Mouse (Mus musculus) Patski (cell line): ENCODE measurements around the gene Fbxo42. TPM values are rescaled to one million over a fixed set of nuclear protein-coding genes. Genes with fewer than 3 reads are reported as not detected.

ENCODE experiments used
- ATAC-seq: fragments of 100-300 bp; one replicate; pipeline ENCODE4 v1.8.0; 2021
- CTCF ChIA-PET: fragments of 350-600 bp; sonication (Branson Sonifier 250); formaldehyde crosslinking; loops from one replicate; lab custom pipeline; 2022; ENCODE audit warnings: inconsistent platforms; lab: Charles Lee
- POLR2A ChIA-PET: fragments of 350-600 bp; sonication (Branson Sonifier 250); formaldehyde crosslinking; loops from one replicate; lab custom pipeline; 2022; ENCODE audit warnings: antibody characterized with exemption, inconsistent platforms; lab: Charles Lee
- DNase-seq: peaks from one replicate; pipeline ENCODE4 v3.0.0-alpha.2; 2011; ENCODE audit warnings: low read depth, low spot score
- H3K27me3 ChIP-seq: fragments of 371-371 bp; one replicate; pipeline ENCODE4 v1.5.1; 2021
- CTCF ChIP-seq: fragments of 100-300 bp; IDR thresholded peaks from one replicate; pipeline ENCODE4 v1.5.1; 2021
- in situ Hi-C: fragments of 300-500 bp; cut with MboI; formaldehyde crosslinking; loops from 3 replicates; pipeline ENCODE4 v1.11.1; 2018; ENCODE audit warnings: low pct_unique_long_range_greater_than_20kb, mixed read lengths
- polyA plus RNA-seq: library from polyadenylated mRNA; unstranded; gene quantifications from one replicate; pipeline ENCODE4 v1.2.3, GENCODE M21; 2021

The Fbxo42 gene
- polyA plus RNA-seq, 1 experiment from 2014 or later = 9.2 TPM

DNA sequence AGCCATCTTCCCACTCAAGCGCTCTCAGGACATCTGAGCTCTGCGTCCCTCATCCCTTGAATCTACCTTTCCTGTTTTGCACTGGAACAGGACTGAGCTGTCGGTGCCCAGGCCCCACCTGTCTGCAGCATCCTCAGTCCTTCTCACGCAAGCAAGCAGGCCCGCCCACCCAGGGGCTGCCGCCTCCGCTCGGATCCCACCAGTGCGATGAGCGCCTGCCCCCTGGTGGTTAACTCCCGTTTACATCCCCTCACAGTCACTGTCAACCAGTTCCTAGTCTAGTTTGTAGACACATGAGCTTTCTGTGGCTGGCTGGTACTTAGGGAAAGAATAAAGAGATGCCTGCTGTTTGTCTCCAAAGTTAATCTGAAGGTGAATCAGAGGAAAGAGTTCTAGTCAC, 27.0 kb upstream of the Fbxo42 start:
- TF ChIP-seq CTCF = no peak
- ChIA-PET POLR2A (no interaction called here), CTCF (interaction anchor here (0.9 to 1.5 kb wide), 2 partner anchors 11 to 39 kb away, joined by 4 read pairs; no protein-coding TSS in a partner anchor)
- no peak for DNase-seq
- in situ Hi-C loops = no loop called here
- H3K27me3 ChIP-seq = no peaks in the 10 kb centered on the region
- no peak for ATAC-seq

DNA sequence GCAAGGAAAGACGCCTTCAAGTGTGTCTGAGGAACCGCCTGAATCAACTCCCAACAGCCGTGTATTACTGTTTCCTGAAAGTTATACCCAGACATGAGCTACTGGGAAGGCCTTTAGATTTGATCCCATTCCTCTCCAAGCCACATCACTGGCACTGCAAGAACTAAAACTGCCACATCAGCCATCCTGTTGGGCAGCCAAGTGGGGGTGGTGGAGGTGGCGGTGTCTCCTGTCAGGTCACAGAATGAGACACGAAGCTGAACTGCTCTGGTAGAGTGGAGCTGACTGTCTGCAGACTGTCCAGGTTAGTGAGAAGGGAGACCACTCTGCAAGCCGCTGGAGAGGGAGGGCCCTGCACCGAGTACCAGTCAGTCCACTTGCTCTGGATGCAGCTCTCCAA, 25.1 kb upstream of the Fbxo42 start:
- no peaks in the 10 kb centered on the region for H3K27me3 ChIP-seq
- ChIA-PET POLR2A (no interaction called here), CTCF (interaction anchor here (1.2 kb wide), 1 partner anchor 18 kb away, joined by 3 read pairs; no protein-coding TSS in a partner anchor)
- in situ Hi-C loops = no loop called here
- ATAC-seq (no peak), DNase-seq (no peak)
- TF ChIP-seq CTCF = no peak

DNA sequence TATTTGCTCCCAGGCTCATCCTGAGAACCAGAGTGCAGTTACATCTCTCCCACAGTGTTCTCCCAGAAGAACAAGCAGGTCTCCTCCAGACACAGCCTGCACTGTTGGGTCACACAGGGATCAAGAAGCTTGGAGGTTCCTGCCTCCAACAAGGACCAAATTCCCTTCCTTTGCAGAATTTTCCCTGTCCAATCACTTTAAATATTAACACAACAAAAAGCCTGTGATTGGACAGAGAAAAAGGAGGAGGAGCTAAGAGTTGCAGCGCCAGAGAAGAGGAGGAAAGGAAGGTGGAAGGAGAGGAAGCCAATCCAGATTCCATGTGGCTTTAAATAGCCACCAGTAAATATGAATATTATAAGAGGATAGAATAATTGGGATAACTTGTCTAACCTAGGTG, 24.6 kb upstream of the Fbxo42 start:
- POLR2A ChIA-PET = no interaction called here
- DNase-seq = no peak
- ATAC-seq = no peak

DNA sequence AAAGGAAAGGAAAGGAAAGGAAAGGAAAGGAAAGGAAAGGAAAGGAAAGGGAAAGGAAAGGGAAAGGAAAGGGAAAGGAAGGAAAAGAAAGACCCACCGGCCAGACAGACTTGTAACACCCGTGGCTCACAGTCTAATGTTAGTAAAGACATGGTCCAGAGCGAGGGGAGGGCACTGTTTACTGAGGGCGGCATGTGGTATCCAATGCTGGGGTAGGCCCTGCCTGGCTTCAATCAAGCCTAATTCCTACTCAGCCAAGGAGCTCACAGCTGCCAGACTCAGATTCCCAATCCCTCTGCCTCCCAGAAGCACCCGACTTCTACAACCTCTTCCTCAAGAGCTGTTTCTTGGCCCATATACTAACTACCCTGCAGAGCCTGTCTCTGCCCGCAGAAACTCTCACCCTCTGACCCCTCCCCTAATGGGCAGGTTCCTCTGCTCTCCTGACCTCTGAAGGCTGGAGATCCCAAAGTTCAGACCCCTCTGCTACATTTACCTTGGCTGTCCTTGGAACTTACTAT, 18.5 kb upstream of the Fbxo42 start:
- no peak for TF ChIP-seq CTCF
- CTCF ChIA-PET = no interaction called here
- ATAC-seq = no peak
- DNase-seq = no peak
- POLR2A ChIA-PET = no interaction called here
- H3K27me3 ChIP-seq = no peaks in the 10 kb centered on the region
- in situ Hi-C loops = no loop called here

More for the DNA sequence above, 24.6 kb upstream of the Fbxo42 start:
- TF ChIP-seq CTCF = no peak
- in situ Hi-C loops = no loop called here
- CTCF ChIA-PET = interaction anchor here (1.2 kb wide), 1 partner anchor 18 kb away, joined by 3 read pairs; no protein-coding TSS in a partner anchor
- no peaks in the 10 kb centered on the region for H3K27me3 ChIP-seq

DNA sequence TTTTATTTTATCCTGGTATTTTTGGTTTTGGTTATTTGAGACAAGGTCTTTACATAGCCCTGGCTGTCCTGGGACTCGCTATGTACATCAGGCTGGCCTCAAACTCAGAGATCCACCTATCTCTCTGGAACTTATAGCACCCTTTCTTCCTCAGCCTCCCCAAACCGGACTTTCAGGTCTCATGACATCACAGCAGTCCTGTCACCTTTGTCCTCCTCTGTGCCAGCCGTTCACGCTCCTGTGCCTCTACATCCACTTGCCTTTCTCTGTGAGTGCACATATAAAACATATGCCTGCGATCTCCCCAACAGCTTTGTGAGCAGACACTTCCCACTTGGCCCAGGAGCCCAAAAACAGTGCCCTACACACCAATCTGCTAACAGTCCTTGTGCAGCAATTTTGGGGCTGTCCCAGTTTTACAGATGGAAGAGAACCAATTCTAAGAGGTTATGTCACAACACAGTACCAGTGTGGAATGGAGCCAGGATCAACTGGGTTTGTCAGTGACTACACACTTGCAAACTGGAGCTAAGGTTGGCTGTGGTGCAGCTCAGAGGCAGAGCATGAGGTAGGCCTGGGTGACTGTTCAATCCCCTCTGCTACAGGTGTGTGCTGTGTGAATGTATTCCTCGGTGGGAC, 16.9 kb upstream of the Fbxo42 start:
- ChIA-PET POLR2A (no interaction called here), CTCF (interaction anchor here (1.0 to 1.6 kb wide), 2 partner anchors 11 to 12 kb away, joined by 3 to 4 read pairs; no protein-coding TSS in a partner anchor)
- no peak for ATAC-seq
- in situ Hi-C loops = no loop called here
- no peak for TF ChIP-seq CTCF
- no peaks in the 10 kb centered on the region for H3K27me3 ChIP-seq
- no peak for DNase-seq

DNA sequence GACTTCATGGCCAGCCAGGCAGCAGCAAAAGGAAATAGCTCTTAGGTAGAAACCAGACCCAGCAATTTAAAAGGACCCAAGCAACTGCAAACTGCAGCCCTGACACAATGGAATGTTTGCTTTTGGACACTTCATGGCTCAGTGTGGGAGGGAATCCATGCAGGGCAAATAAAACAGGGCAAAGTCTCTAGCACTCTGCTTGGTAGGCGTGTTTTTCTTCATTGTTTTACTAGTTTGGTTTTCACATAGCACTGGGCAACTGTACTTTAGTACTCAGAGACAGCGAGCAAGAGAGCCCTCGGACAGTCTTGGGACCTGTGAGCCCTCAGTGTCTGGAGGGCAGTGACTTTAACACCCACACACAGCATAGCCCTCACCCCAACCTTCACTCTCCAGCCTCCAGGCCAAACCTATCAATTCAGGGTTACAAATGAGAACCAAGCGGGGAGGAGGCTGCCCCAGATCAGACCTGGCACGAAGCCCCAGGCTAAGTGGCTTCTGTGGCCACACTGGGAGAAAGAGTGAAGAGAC, 16.1 kb upstream of the Fbxo42 start:
- ATAC-seq = no peak
- no peaks in the 10 kb centered on the region for H3K27me3 ChIP-seq
- no peak for TF ChIP-seq CTCF
- CTCF ChIA-PET = interaction anchor here (1.0 to 1.6 kb wide), 2 partner anchors 11 to 12 kb away, joined by 3 to 4 read pairs; no protein-coding TSS in a partner anchor
- in situ Hi-C loops = no loop called here
- DNase-seq = no peak
- POLR2A ChIA-PET = no interaction called here

DNA sequence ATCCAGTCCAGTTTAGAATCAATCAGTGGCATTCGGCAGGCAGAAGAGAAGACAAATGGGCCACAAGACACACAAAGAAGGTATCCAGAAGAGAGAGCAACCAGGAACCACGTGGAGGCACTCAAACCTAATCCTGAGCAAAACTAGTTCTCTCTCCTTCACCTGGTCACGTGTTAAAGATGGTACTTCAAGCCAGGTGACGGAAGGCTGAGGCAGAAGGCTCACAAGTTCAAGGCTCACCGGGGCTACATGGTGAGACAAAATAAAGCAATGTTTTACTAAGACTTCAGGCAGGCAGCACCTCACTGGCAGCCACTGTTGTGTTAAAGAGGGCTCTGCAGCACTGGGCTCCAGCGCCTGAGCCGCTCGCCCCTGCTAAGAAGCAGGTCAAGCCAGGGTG, 15.5 kb upstream of the Fbxo42 start:
- POLR2A ChIA-PET = no interaction called here

DNA sequence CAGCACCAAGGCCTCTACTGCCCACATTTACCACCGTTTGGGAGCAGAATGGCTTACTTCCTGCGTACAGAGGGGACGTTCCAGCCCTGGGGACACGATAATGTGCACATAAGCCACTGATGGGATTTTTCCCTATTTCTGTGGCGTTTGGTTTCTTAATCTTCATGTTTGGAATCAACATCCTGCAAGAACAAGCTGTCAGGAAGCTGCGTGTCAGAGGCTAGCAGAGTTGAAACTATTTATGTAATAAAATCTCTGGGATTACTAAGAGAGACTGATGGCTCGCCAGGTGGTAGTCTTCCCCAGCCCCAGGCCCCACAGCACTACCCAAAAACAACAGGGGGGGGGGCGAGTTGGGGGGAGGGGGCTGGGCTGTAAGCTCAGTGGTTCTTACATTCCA, 14.5 kb upstream of the Fbxo42 start:
- ChIA-PET POLR2A (no interaction called here), CTCF (no interaction called here)
- no peak for TF ChIP-seq CTCF
- in situ Hi-C loops = no loop called here
- H3K27me3 ChIP-seq = no peaks in the 10 kb centered on the region
- DNase-seq = no peak
- ATAC-seq = no peak

More for the DNA sequence above, 15.5 kb upstream of the Fbxo42 start:
- ATAC-seq (no peak), DNase-seq (no peak)
- in situ Hi-C loops = no loop called here
- no peaks in the 10 kb centered on the region for H3K27me3 ChIP-seq
- CTCF ChIA-PET = no interaction called here
- TF ChIP-seq CTCF = no peak

DNA sequence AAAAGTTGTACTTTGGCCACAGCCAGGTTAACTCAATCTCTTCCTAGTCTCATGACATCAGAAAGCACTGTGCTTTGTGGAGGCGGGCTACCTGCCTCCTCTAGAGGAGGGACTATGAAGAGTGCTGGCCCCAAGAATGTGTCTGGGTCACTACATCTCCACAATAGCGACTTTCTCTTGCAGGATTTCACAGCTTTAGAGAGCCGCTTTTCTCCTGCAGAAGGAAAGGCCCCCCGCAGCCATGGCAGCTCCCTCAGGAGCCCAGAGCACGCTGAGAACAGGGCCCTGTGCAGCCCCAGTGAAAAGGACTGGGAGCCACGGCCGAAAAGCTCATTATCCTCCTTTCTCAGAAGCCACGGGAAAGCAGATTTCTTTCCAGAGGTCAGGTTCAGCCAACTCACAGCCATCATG, 13.7 kb upstream of the Fbxo42 start:
- in situ Hi-C loops = no loop called here
- no peaks in the 10 kb centered on the region for H3K27me3 ChIP-seq
- DNase-seq = no peak
- no peak for TF ChIP-seq CTCF
- ChIA-PET CTCF (interaction anchor here (1.1 kb wide), 1 partner anchor 13 kb away, joined by 3 read pairs; no protein-coding TSS in a partner anchor), POLR2A (no interaction called here)
- ATAC-seq = no peak

DNA sequence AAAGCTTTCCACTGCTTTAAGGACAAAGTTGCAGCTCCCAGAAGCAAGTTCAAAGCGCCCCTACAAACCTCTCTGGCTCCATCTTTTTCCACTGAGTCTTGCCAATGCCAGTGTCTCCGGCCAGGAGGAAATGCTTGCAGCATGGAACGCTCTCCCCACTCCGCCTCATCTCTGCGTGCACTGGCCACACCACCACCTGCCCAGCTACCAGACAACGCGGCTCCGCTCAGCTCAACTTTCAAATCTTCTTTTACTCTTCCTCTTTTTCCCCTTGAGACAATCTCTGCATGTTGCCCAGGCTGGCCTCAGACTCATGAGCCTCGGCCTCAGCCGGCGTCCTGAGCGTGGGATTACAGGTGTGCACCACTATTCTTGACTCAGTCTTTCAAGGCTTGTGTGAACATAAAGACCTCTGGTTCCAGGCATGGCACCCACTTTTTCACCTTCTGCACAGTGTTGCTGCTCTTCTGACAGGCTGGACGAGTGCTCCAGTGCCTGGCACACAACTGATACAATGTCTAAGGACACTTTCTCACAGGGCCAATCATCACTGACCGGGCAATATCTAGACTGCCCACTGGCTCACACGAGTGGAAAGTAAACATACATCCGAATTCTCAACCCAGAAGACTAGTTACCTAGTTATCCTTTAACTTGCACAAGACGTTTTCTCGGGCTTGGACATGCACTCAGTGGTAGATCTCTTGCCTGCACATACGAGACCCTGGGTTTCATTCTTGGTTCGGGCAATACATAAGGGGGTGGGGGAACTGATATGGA, 12.8 kb upstream of the Fbxo42 start:
- CTCF ChIA-PET = interaction anchor here (1.1 kb wide), 1 partner anchor 12 kb away, joined by 3 read pairs; no protein-coding TSS in a partner anchor
- TF ChIP-seq CTCF = no peak

More for the DNA sequence above, 12.8 kb upstream of the Fbxo42 start:
- DNase-seq = no peak
- H3K27me3 ChIP-seq = no peaks in the 10 kb centered on the region
- in situ Hi-C loops = no loop called here
- POLR2A ChIA-PET = no interaction called here
- no peak for ATAC-seq
